Mouse (Mus musculus) lung, postnatal 4 days (tissue): ENCODE measurements at regions not wholly inside any gene's neighbourhood (a gene's known extent, or its start where the extent isn't known, plus 50 kb on each side); places are given as distances from the start of the nearest gene placed in this dataset.
A peak's percentile ranks its signal among the peaks of the same experiment; 100 is the strongest.

Experiments used
- DNase-seq, 2 experiments: peaks; one replicate each; pipeline ENCODE4 v3.0.0; 2021

- DNase-seq: no peak
These were observed 54.8 kb downstream of the Tmem30b start for GRCm38 (mm10) chr12:73491370-73491769.

- DNase-seq: no peak
These were observed 63.3 kb downstream of the Tmem30b start for GRCm38 (mm10) chr12:73482858-73483257.

GRCm38 (mm10) chr12:73482275-73482674, 63.9 kb downstream of the Tmem30b start:
- no peak for DNase-seq

GRCm38 (mm10) chr12:73481705-73482104, 64.5 kb downstream of the Tmem30b start:
- DNase-seq: no peak

- DNase-seq: peak in 1 of 2 experiments; percentile 21
These were observed 65.0 kb downstream of the Tmem30b start for GRCm38 (mm10) chr12:73481165-73481564.

- no peak for DNase-seq
These were observed 65.6 kb downstream of the Tmem30b start for GRCm38 (mm10) chr12:73480610-73480971.

- no peak for DNase-seq
These were observed 66.1 kb downstream of the Tmem30b start for GRCm38 (mm10) chr12:73479932-73480609.

- DNase-seq: no peak
These were observed 67.6 kb downstream of the Tmem30b start for GRCm38 (mm10) chr12:73478641-73479040.

GRCm38 (mm10) chr12:73476421-73476858, 69.8 kb downstream of the Tmem30b start:
- no peak for DNase-seq

- DNase-seq: no peak
These were observed 70.4 kb downstream of the Tmem30b start for GRCm38 (mm10) chr12:73475774-73476173.

- DNase-seq: no peak
These were observed 71.2 kb downstream of the Tmem30b start for GRCm38 (mm10) chr12:73475020-73475419.

GRCm38 (mm10) chr12:73473111-73473510, 73.1 kb downstream of the Tmem30b start:
- no peak for DNase-seq

GRCm38 (mm10) chr12:73471966-73472365, 74.2 kb downstream of the Tmem30b start:
- no peak for DNase-seq

GRCm38 (mm10) chr12:73466484-73466883, 79.7 kb downstream of the Tmem30b start:
- DNase-seq: no peak

- DNase-seq: no peak
These were observed 80.2 kb downstream of the Tmem30b start for GRCm38 (mm10) chr12:73465975-73466374.

GRCm38 (mm10) chr12:73464311-73464710, 81.9 kb downstream of the Tmem30b start:
- no peak for DNase-seq

GRCm38 (mm10) chr12:73462091-73462490, 84.1 kb downstream of the Tmem30b start:
- DNase-seq: peak; percentile 37 to 74

GRCm38 (mm10) chr12:73460291-73460761, 85.9 kb downstream of the Tmem30b start:
- DNase-seq: no peak

- DNase-seq: no peak
These were observed 94.9 kb downstream of the Tmem30b start for GRCm38 (mm10) chr12:73451257-73451656.

GRCm38 (mm10) chr12:73450541-73450940, 95.7 kb downstream of the Tmem30b start:
- DNase-seq: no peak

- DNase-seq: peak in 1 of 2 experiments; percentile 38
These were observed 96.2 kb downstream of the Tmem30b start for GRCm38 (mm10) chr12:73449911-73450520.

- DNase-seq: peak; percentile 68 to 73
These were observed 97.1 kb downstream of the Tmem30b start for GRCm38 (mm10) chr12:73449069-73449468.

GRCm38 (mm10) chr12:73448388-73448965, 97.7 kb downstream of the Tmem30b start:
- DNase-seq: no peak

- DNase-seq: no peak
These were observed 99.0 kb downstream of the Tmem30b start for GRCm38 (mm10) chr12:73447172-73447571.
